Mouse (Mus musculus): ENCODE measurements around the gene Cyb5r4. TPM values are rescaled to one million over a fixed set of nuclear protein-coding genes. Genes with fewer than 3 reads are reported as not detected.

Cyb5r4 gene
- polyA plus RNA-seq, 1 experiment, result 8.5 TPM

GRCm38 (mm10) chr9:86980942-86981341 is 40.9 kb upstream of the Cyb5r4 start:
- TF ChIP-seq POLR2A (IDR thresholded peaks at IDR 0.05; ENCODE audit: control insufficient read depth, extremely low read depth, insufficient read depth, low read length, poor library complexity) (no peak), CTCF (IDR thresholded peaks at IDR 0.05; ENCODE audit: borderline replicate concordance, control insufficient read depth, extremely low read depth, insufficient read depth, low read length, poor library complexity) (no peak)
- 51% methylated on average over 2 of the region's 2 CpGs for WGBS
- Histone ChIP-seq H3K4me3 (ENCODE audit: control insufficient read depth, insufficient read depth, low read length) (no peak overlapping the region), H3K4me1 (replicated peaks; ENCODE audit: control insufficient read depth, insufficient read depth, low read length) (no peaks in the 10 kb centered on the region), H3K27me3 (ENCODE audit: control insufficient read depth, insufficient read depth, low read length) (no peaks in the 10 kb centered on the region), H3K36me3 (ENCODE audit: control insufficient read depth, insufficient read depth, low read length) (no peaks in the 10 kb centered on the region), H3K27ac (ENCODE audit: control insufficient read depth, insufficient read depth, low read length) (no peak overlapping the region)
- no peak for DNase-seq

DNA sequence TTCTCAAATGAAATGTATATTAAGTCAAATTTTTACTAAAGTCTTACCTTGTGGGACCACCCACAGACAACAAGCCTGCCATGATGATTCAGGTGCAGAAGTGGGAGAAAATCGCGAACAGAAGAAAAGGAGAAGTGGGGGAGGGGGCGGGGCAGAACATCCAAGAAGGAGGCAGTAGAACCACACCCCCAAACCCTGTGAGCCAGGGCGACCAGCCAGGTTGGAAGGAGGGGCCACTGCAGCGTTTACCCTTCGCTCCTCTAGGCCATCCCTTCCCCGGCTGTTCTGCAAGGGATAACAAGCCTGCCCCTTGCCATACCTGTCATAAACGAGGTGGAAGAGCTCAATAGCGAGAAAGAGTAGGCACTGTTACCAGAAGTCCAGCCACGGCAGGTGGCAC is 40.3 kb upstream of the Cyb5r4 start:
- Histone ChIP-seq H3K36me3 (ENCODE audit: control insufficient read depth, insufficient read depth, low read length) (no peaks in the 10 kb centered on the region), H3K4me1 (replicated peaks; ENCODE audit: control insufficient read depth, insufficient read depth, low read length) (no peaks in the 10 kb centered on the region), H3K4me3 (ENCODE audit: control insufficient read depth, insufficient read depth, low read length) (no peak overlapping the region), H3K27me3 (ENCODE audit: control insufficient read depth, insufficient read depth, low read length) (no peaks in the 10 kb centered on the region), H3K27ac (ENCODE audit: control insufficient read depth, insufficient read depth, low read length) (no peak overlapping the region)
- 5% methylated on average over 10 of the region's 10 CpGs for WGBS
- TF ChIP-seq POLR2A (IDR thresholded peaks at IDR 0.05; ENCODE audit: control insufficient read depth, extremely low read depth, insufficient read depth, low read length, poor library complexity), result no peak
- TF ChIP-seq CTCF (IDR thresholded peaks at IDR 0.05; ENCODE audit: borderline replicate concordance, control insufficient read depth, extremely low read depth, insufficient read depth, low read length, poor library complexity), result no peak
- DNase-seq, result no peak

DNA sequence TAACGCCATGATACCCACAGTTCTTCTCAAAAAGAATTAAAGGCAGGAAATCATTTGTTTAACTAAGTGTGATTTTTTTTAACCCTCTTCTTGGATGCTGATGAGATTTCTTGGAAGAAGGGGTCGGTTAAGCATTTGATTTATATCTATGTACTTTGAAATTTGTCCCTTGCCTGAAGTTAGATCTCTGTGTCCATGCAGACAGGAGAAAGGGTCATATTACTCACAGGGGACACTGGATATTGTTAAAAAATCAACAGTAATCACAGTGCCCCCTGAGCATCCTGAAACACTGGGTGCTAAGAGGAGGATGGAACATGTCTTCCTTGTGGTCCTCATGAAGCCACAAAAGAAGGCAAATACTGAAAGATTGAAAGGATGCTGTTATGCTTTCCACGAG is 37.2 kb upstream of the Cyb5r4 start:
- Histone ChIP-seq H3K4me1 (replicated peaks; ENCODE audit: control insufficient read depth, insufficient read depth, low read length) (no peaks in the 10 kb centered on the region), H3K36me3 (ENCODE audit: control insufficient read depth, insufficient read depth, low read length) (no peaks in the 10 kb centered on the region), H3K27me3 (ENCODE audit: control insufficient read depth, insufficient read depth, low read length) (no peaks in the 10 kb centered on the region), H3K27ac (ENCODE audit: control insufficient read depth, insufficient read depth, low read length) (no peak overlapping the region), H3K4me3 (ENCODE audit: control insufficient read depth, insufficient read depth, low read length) (no peak overlapping the region)
- TF ChIP-seq POLR2A (IDR thresholded peaks at IDR 0.05; ENCODE audit: control insufficient read depth, extremely low read depth, insufficient read depth, low read length, poor library complexity), result no peak
- TF ChIP-seq CTCF (IDR thresholded peaks at IDR 0.05; ENCODE audit: borderline replicate concordance, control insufficient read depth, extremely low read depth, insufficient read depth, low read length, poor library complexity), result no peak
- DNase-seq, result no peak
- WGBS, result 73% methylated on average over 3 of the region's 3 CpGs

DNA sequence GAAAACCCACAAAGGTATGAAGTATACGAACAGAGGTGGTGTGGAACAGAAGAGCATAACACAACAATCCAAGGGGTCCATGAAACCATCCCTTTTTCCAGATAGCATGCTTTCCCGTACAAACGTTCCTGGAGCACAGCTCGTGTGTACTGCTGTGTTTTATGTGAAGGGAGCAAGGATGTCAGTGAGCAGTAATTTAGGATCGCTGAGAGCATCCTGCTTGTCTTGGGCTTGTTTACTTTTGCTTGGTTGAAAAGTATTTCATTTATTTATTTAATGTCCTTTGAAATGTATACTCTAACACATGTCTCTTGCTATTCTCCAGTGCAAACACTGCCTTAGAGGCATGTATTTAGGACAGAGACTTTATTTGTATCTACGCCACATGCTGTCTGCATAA is 36.7 kb upstream of the Cyb5r4 start:
- no peaks in the 10 kb centered on the region for H3K36me3 ChIP-seq (ENCODE audit: control insufficient read depth, insufficient read depth, low read length)
- TF ChIP-seq CTCF (IDR thresholded peaks at IDR 0.05; ENCODE audit: borderline replicate concordance, control insufficient read depth, extremely low read depth, insufficient read depth, low read length, poor library complexity) (no peak), POLR2A (IDR thresholded peaks at IDR 0.05; ENCODE audit: control insufficient read depth, extremely low read depth, insufficient read depth, low read length, poor library complexity) (no peak)
- WGBS, result 69% methylated on average over 6 of the region's 6 CpGs
- no peak overlapping the region for H3K27ac ChIP-seq (ENCODE audit: control insufficient read depth, insufficient read depth, low read length)
- H3K4me3 ChIP-seq (ENCODE audit: control insufficient read depth, insufficient read depth, low read length), result no peak overlapping the region
- H3K27me3 ChIP-seq (ENCODE audit: control insufficient read depth, insufficient read depth, low read length), result no peaks in the 10 kb centered on the region
- no peak for DNase-seq
- no peaks in the 10 kb centered on the region for H3K4me1 ChIP-seq (replicated peaks; ENCODE audit: control insufficient read depth, insufficient read depth, low read length)

DNA sequence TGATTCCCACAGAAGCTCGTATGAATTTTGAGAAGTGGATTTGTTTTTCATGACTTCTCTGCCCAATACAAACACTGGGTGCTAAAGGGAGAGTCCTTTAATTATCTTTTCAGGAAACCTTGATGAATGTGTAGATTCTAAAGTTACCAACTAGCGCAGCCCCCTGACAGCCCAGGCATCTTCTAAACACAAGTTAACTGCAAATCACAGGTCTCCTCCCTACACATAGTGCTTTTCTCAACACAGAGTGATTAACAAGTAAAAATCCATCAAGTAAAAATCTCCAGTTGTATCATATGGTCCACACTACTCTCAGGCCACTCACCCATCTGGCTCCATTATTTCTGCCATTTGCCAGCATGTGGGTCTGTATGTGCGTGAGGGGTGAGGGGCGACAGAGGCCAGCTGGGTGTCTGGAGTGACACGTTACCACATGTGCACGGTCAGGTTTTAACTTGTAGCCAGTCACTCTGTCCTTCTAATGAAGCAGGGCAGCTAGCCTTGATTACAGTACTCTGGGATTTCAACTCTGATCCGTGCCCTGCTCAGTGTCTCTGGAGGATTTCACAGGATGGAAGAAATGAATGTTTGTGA is 35.0 kb upstream of the Cyb5r4 start:
- Histone ChIP-seq H3K27me3 (ENCODE audit: control insufficient read depth, insufficient read depth, low read length) (no peaks in the 10 kb centered on the region), H3K4me3 (ENCODE audit: control insufficient read depth, insufficient read depth, low read length) (no peak overlapping the region), H3K36me3 (ENCODE audit: control insufficient read depth, insufficient read depth, low read length) (no peaks in the 10 kb centered on the region), H3K27ac (ENCODE audit: control insufficient read depth, insufficient read depth, low read length) (no peak overlapping the region), H3K4me1 (replicated peaks; ENCODE audit: control insufficient read depth, insufficient read depth, low read length) (no peaks in the 10 kb centered on the region)
- 76% methylated on average over 7 of the region's 7 CpGs for WGBS
- no peak for DNase-seq
- TF ChIP-seq POLR2A (IDR thresholded peaks at IDR 0.05; ENCODE audit: control insufficient read depth, extremely low read depth, insufficient read depth, low read length, poor library complexity) (no peak), CTCF (IDR thresholded peaks at IDR 0.05; ENCODE audit: borderline replicate concordance, control insufficient read depth, extremely low read depth, insufficient read depth, low read length, poor library complexity) (no peak)

GRCm38 (mm10) chr9:86989822-86990221 is 32.0 kb upstream of the Cyb5r4 start:
- no peak overlapping the region for H3K27ac ChIP-seq (ENCODE audit: control insufficient read depth, insufficient read depth, low read length)
- H3K36me3 ChIP-seq (ENCODE audit: control insufficient read depth, insufficient read depth, low read length), result no peaks in the 10 kb centered on the region
- no peak overlapping the region for H3K4me3 ChIP-seq (ENCODE audit: control insufficient read depth, insufficient read depth, low read length)
- H3K27me3 ChIP-seq (ENCODE audit: control insufficient read depth, insufficient read depth, low read length), result no peaks in the 10 kb centered on the region
- H3K4me1 ChIP-seq (replicated peaks; ENCODE audit: control insufficient read depth, insufficient read depth, low read length), result no peaks in the 10 kb centered on the region
- DNase-seq, result no peak
- TF ChIP-seq POLR2A (IDR thresholded peaks at IDR 0.05; ENCODE audit: control insufficient read depth, extremely low read depth, insufficient read depth, low read length, poor library complexity) (no peak), CTCF (IDR thresholded peaks at IDR 0.05; ENCODE audit: borderline replicate concordance, control insufficient read depth, extremely low read depth, insufficient read depth, low read length, poor library complexity) (no peak)

DNA sequence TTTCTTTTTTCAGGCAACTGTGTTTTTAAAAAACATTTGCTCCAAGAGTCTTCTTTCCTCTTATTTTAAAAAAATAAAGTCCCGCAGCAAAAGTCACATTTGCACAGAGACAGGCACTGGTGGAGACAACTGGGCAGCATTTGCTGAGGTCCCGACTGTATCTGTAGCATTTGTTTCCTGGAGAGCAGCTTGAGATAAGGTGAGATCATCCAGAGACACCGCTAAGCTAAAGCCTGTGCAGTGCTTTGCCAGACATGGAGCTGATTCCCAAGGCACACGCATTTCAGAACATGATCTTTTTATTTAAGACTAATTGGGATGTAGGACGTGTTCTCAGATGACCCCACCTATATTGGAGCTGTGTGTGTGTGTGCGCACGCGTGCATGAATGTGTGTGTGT is 30.1 kb upstream of the Cyb5r4 start:
- DNase-seq, result no peak
- Histone ChIP-seq H3K27ac (ENCODE audit: control insufficient read depth, insufficient read depth, low read length) (no peak overlapping the region), H3K4me3 (ENCODE audit: control insufficient read depth, insufficient read depth, low read length) (no peak overlapping the region), H3K4me1 (replicated peaks; ENCODE audit: control insufficient read depth, insufficient read depth, low read length) (no peaks in the 10 kb centered on the region), H3K36me3 (ENCODE audit: control insufficient read depth, insufficient read depth, low read length) (no peaks in the 10 kb centered on the region), H3K27me3 (ENCODE audit: control insufficient read depth, insufficient read depth, low read length) (no peaks in the 10 kb centered on the region)
- 81% methylated on average over 8 of the region's 8 CpGs for WGBS
- TF ChIP-seq POLR2A (IDR thresholded peaks at IDR 0.05; ENCODE audit: control insufficient read depth, extremely low read depth, insufficient read depth, low read length, poor library complexity), result no peak
- no peak for TF ChIP-seq CTCF (IDR thresholded peaks at IDR 0.05; ENCODE audit: borderline replicate concordance, control insufficient read depth, extremely low read depth, insufficient read depth, low read length, poor library complexity)
